Mouse (Mus musculus) liver, adult 2 months (tissue): ENCODE measurements around the gene Olfr680-ps1. TPM values are rescaled to one million over a fixed set of nuclear protein-coding genes. Genes with fewer than 3 reads are reported as not detected.
"Not testable (repeated sequence)": the region's sequence is repeated elsewhere in the genome, so short reads cannot be mapped to it uniquely, and the experiment has no call there.

Experiments
- DNase-seq: peaks from one replicate; pipeline ENCODE4 v3.0.0-alpha.2; 2011; ENCODE audit warnings: low read depth, low spot score; ENCODE audit errors: extremely low read depth
- H3K27ac ChIP-seq: fragments of 200-500 bp; replicated peaks from 2 replicates; pipeline ENCODE4 v1.5.1; 2012; ENCODE audit warnings: low read depth, mild to moderate bottlenecking, control low read depth, inconsistent platforms, low read length; ENCODE audit not compliant: insufficient read depth
- H3K27me3 ChIP-seq: fragments of 200-500 bp; 2 replicates; pipeline ENCODE4 v1.6.1; 2012; ENCODE audit warnings: mild to moderate bottlenecking, moderate library complexity, low read length, inconsistent platforms; ENCODE audit not compliant: control insufficient read depth, insufficient read depth
- H3K36me3 ChIP-seq: fragments of 200-500 bp; 2 replicates; pipeline ENCODE4 v1.6.1; 2012; ENCODE audit warnings: low read length, inconsistent platforms; ENCODE audit not compliant: control insufficient read depth, insufficient read depth
- H3K4me1 ChIP-seq: fragments of 200-500 bp; 2 replicates; pipeline ENCODE4 v1.6.1; 2011; ENCODE audit warnings: low read length; ENCODE audit not compliant: control insufficient read depth, insufficient read depth
- H3K4me3 ChIP-seq: fragments of 200-500 bp; 2 replicates; pipeline ENCODE4 v1.5.1; 2011; ENCODE audit warnings: low read depth, mild to moderate bottlenecking, control low read depth, low read length, moderate library complexity; ENCODE audit not compliant: insufficient read depth
- H3K79me2 ChIP-seq: fragments of 200-500 bp; 2 replicates; pipeline ENCODE4 v1.6.1; 2012; ENCODE audit warnings: inconsistent platforms, mild to moderate bottlenecking, low read length, moderate library complexity; ENCODE audit not compliant: control insufficient read depth, insufficient read depth
- H3K9ac ChIP-seq: fragments of 200-500 bp; 2 replicates; pipeline ENCODE4 v1.6.1; 2012; ENCODE audit warnings: low read depth, mild to moderate bottlenecking, control low read depth, inconsistent platforms, low read length
- CTCF ChIP-seq: fragments of 200-500 bp; IDR thresholded peaks from 2 replicates; pipeline ENCODE4 v1.5.1; 2011; ENCODE audit warnings: low read depth, low read length, control low read depth
- POLR2A ChIP-seq: fragments of 200-500 bp; IDR thresholded peaks from 2 replicates; pipeline ENCODE4 v1.6.1; 2011; ENCODE audit warnings: low read length, control low read depth; ENCODE audit not compliant: insufficient read depth; ENCODE audit errors: extremely low read depth
- WGBS: fragments of 180-500 bp; shearing (Covaris S2); methylation state at CpG from one replicate; pipeline ENCODE4 v1.1.7; 2018; 5-methylcytosine and 5-hydroxymethylcytosine counted together
- polyA plus RNA-seq: library from polyadenylated mRNA; depleted of rRNA; stranded (reverse); fragments of >200 nt; gene quantifications from 2 replicates; pipeline ENCODE4 v1.2.3, GENCODE M21; 2012; rRNA removed
- total RNA-seq: library from RNA; depleted of rRNA; stranded (reverse); fragments of >200 nt; gene quantifications from 2 replicates; pipeline ENCODE4 v1.2.3, GENCODE M21; 2014; rRNA removed

Gene Olfr680-ps1
- not detected in 2 replicates for total RNA-seq
- polyA plus RNA-seq, result not detected in 2 replicates

- H3K4me1 ChIP-seq, H3K36me3 ChIP-seq, H3K79me2 ChIP-seq, H3K4me3 ChIP-seq, H3K27ac ChIP-seq, H3K9ac ChIP-seq, H3K27me3 ChIP-seq, DNase-seq: not testable (repeated sequence)
These were observed at the start of gene Olfr680-ps1 for GRCm38 (mm10) chr7:105092717-105093116. Olfr680-ps1 (minus strand) TSS chr7:105092817.

DNA sequence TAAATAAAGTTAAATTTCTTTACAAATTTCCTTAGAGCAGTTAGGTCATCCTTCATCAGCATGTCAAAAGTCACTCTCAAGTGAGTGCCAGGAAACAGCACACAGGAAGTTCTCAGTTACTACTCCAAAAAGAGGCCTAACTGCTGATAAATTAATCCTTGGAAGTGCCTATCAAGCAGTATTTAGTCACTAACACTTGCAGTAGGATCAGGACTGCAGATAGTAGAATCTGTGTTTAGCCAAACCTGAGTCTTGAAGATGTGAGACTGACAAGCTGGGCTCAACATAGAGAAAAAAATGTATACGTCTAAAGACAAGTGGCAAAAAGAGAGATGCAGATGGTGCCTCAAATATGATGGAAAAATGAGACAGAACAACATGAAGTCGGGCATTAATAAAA, 48.7 kb upstream of the Olfr680-ps1 start:
- Histone ChIP-seq H3K27ac (no peak overlapping the region), H3K4me1 (no peaks in the 10 kb centered on the region), H3K36me3 (no peaks in the 10 kb centered on the region), H3K79me2 (no peaks in the 10 kb centered on the region), H3K4me3 (no peak overlapping the region), H3K27me3 (no peaks in the 10 kb centered on the region), H3K9ac (no peak overlapping the region)
- 68% methylated on average over 2 of the region's 2 CpGs for WGBS
- DNase-seq, result no peak
- TF ChIP-seq CTCF, result no peak
- TF ChIP-seq POLR2A, result no peak

GRCm38 (mm10) chr7:105116536-105116935, 23.9 kb upstream of the Olfr680-ps1 start, which contains the start of gene Olfr681:
Olfr681 (plus strand) TSS chr7:105116836.
- Histone ChIP-seq H3K27me3 (no peaks in the 10 kb centered on the region), H3K79me2 (no peaks in the 10 kb centered on the region), H3K4me1 (no peaks in the 10 kb centered on the region), H3K36me3 (no peaks in the 10 kb centered on the region), H3K27ac (no peak within 1 kb of the TSS), H3K4me3 (no peak within 1 kb of the TSS), H3K9ac (no peak within 1 kb of the TSS)
- TF ChIP-seq CTCF, result no peak
- no peak for TF ChIP-seq POLR2A
- no peak for DNase-seq

DNA sequence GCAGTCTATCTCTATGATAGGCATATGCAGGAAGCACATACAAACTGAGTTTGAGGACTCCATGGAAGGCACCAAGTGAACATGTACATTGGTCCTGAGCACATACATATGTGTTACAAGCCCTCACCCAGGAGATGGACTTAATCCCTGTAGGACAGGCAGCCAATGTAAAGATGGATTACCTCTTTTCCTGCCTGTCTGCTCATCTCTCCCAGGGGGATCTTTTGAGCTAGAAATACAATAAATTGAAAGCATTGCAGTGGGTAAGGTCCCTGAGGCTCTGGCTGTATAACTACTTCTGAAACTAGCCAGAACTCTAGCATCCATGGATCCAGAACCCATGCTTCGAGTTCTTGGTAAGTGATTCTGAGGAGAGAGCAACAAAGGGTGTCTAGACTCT, 11.7 kb downstream of the Olfr680-ps1 start, which contains the start of gene Olfr679:
TSS of gene Olfr679 (plus strand) at position 301 of the 400 bp plus-strand sequence.
- H3K4me1 ChIP-seq, result no peaks in the 10 kb centered on the region
- TF ChIP-seq POLR2A, result no peak
- TF ChIP-seq CTCF, result no peak
- DNase-seq, result no peak
- no peak within 1 kb of the TSS for H3K27ac ChIP-seq
- H3K79me2 ChIP-seq, result no peaks in the 10 kb centered on the region
- H3K36me3 ChIP-seq, result no peaks in the 10 kb centered on the region
- H3K27me3 ChIP-seq, result no peaks in the 10 kb centered on the region
- H3K4me3 ChIP-seq, result no peak within 1 kb of the TSS
- no peak within 1 kb of the TSS for H3K9ac ChIP-seq
- WGBS, result 43% methylated on average over 1 of the region's 1 CpGs

- no peak within 1 kb of the TSS for H3K9ac ChIP-seq
- no peaks in the 10 kb centered on the region for H3K79me2 ChIP-seq
- no peaks in the 10 kb centered on the region for H3K36me3 ChIP-seq
- H3K4me1 ChIP-seq, result no peaks in the 10 kb centered on the region
- DNase-seq, result no peak
- 86% methylated on average over 1 of the region's 1 CpGs for WGBS
- TF ChIP-seq CTCF (no peak), POLR2A (no peak)
- no peak within 1 kb of the TSS for H3K27ac ChIP-seq
- no peak within 1 kb of the TSS for H3K4me3 ChIP-seq
- H3K27me3 ChIP-seq, result no peaks in the 10 kb centered on the region
These were observed 28.4 kb downstream of the Olfr680-ps1 start, which contains the start of gene Olfr678 for GRCm38 (mm10) chr7:105064175-105064574. Olfr678 (plus strand) TSS chr7:105064475.

GRCm38 (mm10) chr7:105058951-105059350, 33.7 kb downstream of the Olfr680-ps1 start:
- Histone ChIP-seq H3K27me3 (no peaks in the 10 kb centered on the region), H3K9ac (no peak overlapping the region), H3K27ac (no peak overlapping the region), H3K36me3 (no peaks in the 10 kb centered on the region), H3K4me1 (no peaks in the 10 kb centered on the region), H3K79me2 (no peaks in the 10 kb centered on the region), H3K4me3 (no peak overlapping the region)
- no peak for DNase-seq
- TF ChIP-seq POLR2A (no peak), CTCF (no peak)

Other genes with a start within 250 kb of the Olfr680-ps1 start
- gene Usp17la, start 235.8 kb downstream of the Olfr680-ps1 start, total RNA-seq, result not detected in 2 replicates
- not detected in 2 replicates for gene Usp17la, start 235.8 kb downstream of the Olfr680-ps1 start, polyA plus RNA-seq
- gene Olfr665, start 214.8 kb downstream of the Olfr680-ps1 start, total RNA-seq, result not detected in 2 replicates
- gene Olfr665, start 214.8 kb downstream of the Olfr680-ps1 start, polyA plus RNA-seq, result not detected in 2 replicates
- not detected in 2 replicates for gene Olfr666, start 196.9 kb downstream of the Olfr680-ps1 start, total RNA-seq
- gene Olfr666, start 196.9 kb downstream of the Olfr680-ps1 start, polyA plus RNA-seq, result not detected in 2 replicates
- gene Olfr667, start 171.3 kb downstream of the Olfr680-ps1 start, total RNA-seq, result not detected in 2 replicates
- not detected in 2 replicates for gene Olfr667, start 171.3 kb downstream of the Olfr680-ps1 start, polyA plus RNA-seq
- gene Olfr668, start 164.8 kb downstream of the Olfr680-ps1 start, total RNA-seq, result not detected in 2 replicates
- not detected in 2 replicates for gene Olfr668, start 164.8 kb downstream of the Olfr680-ps1 start, polyA plus RNA-seq
- gene Olfr669, start 158.6 kb downstream of the Olfr680-ps1 start, total RNA-seq, result not detected in 2 replicates
- gene Olfr669, start 158.6 kb downstream of the Olfr680-ps1 start, polyA plus RNA-seq, result not detected in 2 replicates
- gene Olfr670, start 130.2 kb downstream of the Olfr680-ps1 start, total RNA-seq, result not detected in 2 replicates
- not detected in 2 replicates for gene Olfr670, start 130.2 kb downstream of the Olfr680-ps1 start, polyA plus RNA-seq
- gene Olfr671, start 113.7 kb downstream of the Olfr680-ps1 start, total RNA-seq, result not detected in 2 replicates
- gene Olfr671, start 113.7 kb downstream of the Olfr680-ps1 start, polyA plus RNA-seq, result not detected in 2 replicates
- not detected in 2 replicates for gene Olfr672, start 90.8 kb downstream of the Olfr680-ps1 start, total RNA-seq
- not detected in 2 replicates for gene Olfr672, start 90.8 kb downstream of the Olfr680-ps1 start, polyA plus RNA-seq
- not detected in 2 replicates for gene Olfr675, start 64.4 kb downstream of the Olfr680-ps1 start, total RNA-seq
- not detected in 2 replicates for gene Olfr675, start 64.4 kb downstream of the Olfr680-ps1 start, polyA plus RNA-seq
- not detected in 2 replicates for gene Olfr676, start 60.1 kb downstream of the Olfr680-ps1 start, total RNA-seq
- not detected in 2 replicates for gene Olfr676, start 60.1 kb downstream of the Olfr680-ps1 start, polyA plus RNA-seq
- gene Olfr677, start 41.4 kb downstream of the Olfr680-ps1 start, total RNA-seq, result not detected in 2 replicates
- not detected in 2 replicates for gene Olfr677, start 41.4 kb downstream of the Olfr680-ps1 start, polyA plus RNA-seq
- gene Olfr678, start 28.3 kb downstream of the Olfr680-ps1 start, total RNA-seq, result not detected in 2 replicates
- not detected in 2 replicates for gene Olfr678, start 28.3 kb downstream of the Olfr680-ps1 start, polyA plus RNA-seq
- not detected in 2 replicates for gene Olfr679, start 11.6 kb downstream of the Olfr680-ps1 start, total RNA-seq
- not detected in 2 replicates for gene Olfr679, start 11.6 kb downstream of the Olfr680-ps1 start, polyA plus RNA-seq
- gene Olfr681, start 24.0 kb upstream of the Olfr680-ps1 start, total RNA-seq, result not detected in 2 replicates
- gene Olfr681, start 24.0 kb upstream of the Olfr680-ps1 start, polyA plus RNA-seq, result not detected in 2 replicates
- not detected in 2 replicates for gene Olfr683, start 54.2 kb upstream of the Olfr680-ps1 start, total RNA-seq
- not detected in 2 replicates for gene Olfr683, start 54.2 kb upstream of the Olfr680-ps1 start, polyA plus RNA-seq
- gene Olfr684, start 70.8 kb upstream of the Olfr680-ps1 start, total RNA-seq, result not detected in 2 replicates
- not detected in 2 replicates for gene Olfr684, start 70.8 kb upstream of the Olfr680-ps1 start, polyA plus RNA-seq
- not detected in 2 replicates for gene Olfr685, start 93.2 kb upstream of the Olfr680-ps1 start, total RNA-seq
- gene Olfr685, start 93.2 kb upstream of the Olfr680-ps1 start, polyA plus RNA-seq, result not detected in 2 replicates
- not detected in 2 replicates for gene Olfr686, start 114.7 kb upstream of the Olfr680-ps1 start, total RNA-seq
- gene Olfr686, start 114.7 kb upstream of the Olfr680-ps1 start, polyA plus RNA-seq, result not detected in 2 replicates
- gene Olfr688, start 195.3 kb upstream of the Olfr680-ps1 start, total RNA-seq, result not detected in 2 replicates
- gene Olfr688, start 195.3 kb upstream of the Olfr680-ps1 start, polyA plus RNA-seq, result not detected in 2 replicates
- not detected in 2 replicates for gene Olfr689, start 218.3 kb upstream of the Olfr680-ps1 start, total RNA-seq
- gene Olfr689, start 218.3 kb upstream of the Olfr680-ps1 start, polyA plus RNA-seq, result not detected in 2 replicates
- not detected in 2 replicates for gene Olfr690, start 241.3 kb upstream of the Olfr680-ps1 start, total RNA-seq
- not detected in 2 replicates for gene Olfr690, start 241.3 kb upstream of the Olfr680-ps1 start, polyA plus RNA-seq
- gene Olfr691, start 249.5 kb upstream of the Olfr680-ps1 start, total RNA-seq, result not detected in 2 replicates
- not detected in 2 replicates for gene Olfr691, start 249.5 kb upstream of the Olfr680-ps1 start, polyA plus RNA-seq